Mouse (Mus musculus) heart, postnatal 10 days (tissue): ENCODE measurements around the gene Fam184b. TPM values are rescaled to one million over a fixed set of nuclear protein-coding genes. Genes with fewer than 3 reads are reported as not detected.
A peak's percentile ranks its signal among the peaks of the same experiment; 100 is the strongest.
"Not testable (repeated sequence)": the region's sequence is repeated elsewhere in the genome, so short reads cannot be mapped to it uniquely, and the experiment has no call there.

ENCODE experiments used
- DNase-seq, 2 experiments: peaks; one replicate each; pipeline ENCODE4 v3.0.0; 2021
- intact Hi-C: fragments of 180-260 bp; cut with DNase I; formaldehyde crosslinking; loops from one replicate; pipeline ENCODE4 v1.15.1; 2025
- total RNA-seq, 2 experiments: library from RNA; stranded (reverse); gene quantifications; 2 replicates each; pipeline ENCODE4 v1.2.3; 2021

The Fam184b gene
- under 1 TPM; 0.10 to 0.12 TPM for total RNA-seq

DNA sequence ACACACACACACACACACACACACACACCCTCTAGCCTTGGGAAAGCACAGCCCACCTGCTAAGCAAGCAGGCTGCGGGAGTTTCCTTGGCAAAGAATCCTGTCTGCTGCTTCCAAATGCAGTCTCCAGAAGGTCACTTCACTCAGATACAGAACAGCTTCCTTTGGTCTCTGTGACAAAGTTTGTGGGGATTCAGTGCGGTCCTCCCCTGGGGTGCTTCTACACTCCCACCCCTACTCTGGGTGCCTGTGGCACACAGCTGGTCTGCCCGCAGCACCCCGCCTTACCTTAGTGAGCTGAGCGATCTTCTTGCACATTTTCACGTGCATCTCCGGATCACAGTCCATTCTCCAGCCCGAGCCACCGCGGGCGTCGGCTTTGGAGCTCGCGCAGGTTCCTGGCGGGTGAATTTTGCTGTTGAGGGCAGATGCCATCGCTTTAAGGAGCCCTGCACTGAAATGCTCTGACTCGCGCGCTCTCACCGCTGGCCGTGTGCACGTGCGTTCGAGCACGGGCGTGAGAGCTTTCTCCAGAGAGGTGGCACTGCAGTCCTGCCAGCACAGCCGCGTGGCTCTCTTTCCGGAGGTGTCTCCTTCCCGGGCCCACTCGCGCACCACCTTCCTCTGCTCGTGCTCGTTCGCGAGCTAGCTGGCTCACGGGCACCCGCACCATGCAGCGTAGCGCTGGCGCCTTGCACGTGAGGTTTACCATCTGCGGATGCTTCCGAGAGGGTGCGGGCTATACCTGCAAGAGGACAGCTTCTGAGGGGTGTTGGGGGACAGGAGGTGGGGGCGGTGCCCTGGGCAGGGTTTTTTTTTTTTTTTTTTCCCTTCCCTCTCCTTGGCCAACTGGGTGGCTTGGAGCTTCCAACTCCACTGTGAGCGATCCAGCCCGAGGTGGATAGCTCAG lies at the start of gene Fam184b:
Gene Fam184b (minus strand): TSS at position 809 of the 909 bp plus-strand sequence.
- peak; percentile 11 to 18 for DNase-seq
- intact Hi-C loops = no loop called here

- intact Hi-C loops = no loop called here
- no peak for DNase-seq
These were observed 49.7 kb upstream of the Fam184b start for GRCm38 (mm10) chr5:45689152-45689551.

DNA sequence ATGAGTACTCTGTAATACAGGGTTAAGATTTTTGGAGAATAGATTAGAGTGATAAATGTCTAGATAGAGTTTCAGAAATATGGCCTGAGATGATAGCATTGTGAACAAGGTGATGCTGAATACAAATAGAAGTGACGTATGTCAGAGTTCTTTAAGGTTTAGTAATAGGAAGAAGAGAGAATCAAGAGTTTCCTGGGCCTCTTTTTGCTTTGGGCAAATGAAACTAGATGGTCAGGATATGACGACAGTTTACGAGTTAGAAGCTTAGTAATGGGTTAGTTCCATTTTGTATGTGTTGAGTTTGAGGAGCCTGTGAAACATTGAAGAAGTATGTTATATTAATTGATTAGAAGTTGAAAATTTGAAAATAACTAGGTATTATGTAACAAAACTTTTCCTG lies 46.8 kb upstream of the Fam184b start:
- intact Hi-C loops = no loop called here
- no peak for DNase-seq

DNA sequence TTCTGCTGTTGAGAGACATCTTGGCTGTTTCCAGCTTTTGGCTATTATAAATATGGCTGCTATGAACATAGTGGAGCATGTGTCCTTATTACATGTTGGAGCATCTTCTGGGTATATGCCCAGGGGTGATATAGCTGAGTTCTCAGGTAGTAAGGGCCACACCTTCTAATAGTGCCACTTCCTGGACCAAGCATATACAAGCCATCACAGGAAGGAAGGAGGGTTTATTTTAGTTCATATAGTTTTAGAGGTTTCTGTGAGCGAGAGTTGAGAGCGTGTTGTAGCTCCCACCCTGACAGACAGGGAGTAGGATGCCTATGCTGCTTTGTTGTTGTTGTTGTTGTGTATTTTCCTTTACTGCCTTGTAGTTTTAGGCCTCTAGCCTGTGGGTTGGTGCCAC lies 45.8 kb upstream of the Fam184b start:
- intact Hi-C loops = no loop called here
- no peak for DNase-seq

- no peak for DNase-seq
- intact Hi-C loops = no loop called here
These were observed 44.0 kb upstream of the Fam184b start for GRCm38 (mm10) chr5:45683388-45683787.

DNA sequence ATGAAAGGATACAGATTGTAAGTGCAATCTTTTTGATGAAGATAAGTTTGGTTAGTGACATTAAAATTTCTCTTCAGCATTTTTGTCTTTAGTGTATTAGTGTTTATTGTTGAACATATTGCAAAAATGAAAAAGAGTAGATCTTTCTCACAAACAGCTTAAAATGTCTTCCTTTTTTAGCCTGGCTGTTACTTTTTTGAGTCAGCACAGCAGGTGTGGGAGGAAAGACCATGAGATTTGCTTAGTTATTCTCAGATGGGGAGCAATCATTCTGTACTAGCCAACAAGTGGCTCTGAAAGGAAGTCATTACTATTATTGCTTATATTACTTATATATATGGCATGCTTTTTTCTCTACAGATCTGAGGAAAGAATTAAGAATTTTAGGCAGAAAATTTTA lies 40.5 kb upstream of the Fam184b start:
- intact Hi-C loops = loop anchor here (10.0 kb wide), 1 partner anchor 1455 kb away; the partner anchor contains the start of gene Tapt1

GRCm38 (mm10) chr5:45677639-45678038 lies 38.2 kb upstream of the Fam184b start:
- intact Hi-C loops = loop anchor here (10.0 kb wide), 1 partner anchor 1453 kb away; the partner anchor contains the start of gene Tapt1
- DNase-seq = no peak

More for the DNA sequence above, 40.5 kb upstream of the Fam184b start:
- DNase-seq = no peak

- intact Hi-C loops = loop anchor here (10.0 kb wide), 1 partner anchor 1450 kb away; the partner anchor contains the start of gene Tapt1
- DNase-seq = no peak
These were observed 35.6 kb upstream of the Fam184b start for GRCm38 (mm10) chr5:45675032-45675431.

DNA sequence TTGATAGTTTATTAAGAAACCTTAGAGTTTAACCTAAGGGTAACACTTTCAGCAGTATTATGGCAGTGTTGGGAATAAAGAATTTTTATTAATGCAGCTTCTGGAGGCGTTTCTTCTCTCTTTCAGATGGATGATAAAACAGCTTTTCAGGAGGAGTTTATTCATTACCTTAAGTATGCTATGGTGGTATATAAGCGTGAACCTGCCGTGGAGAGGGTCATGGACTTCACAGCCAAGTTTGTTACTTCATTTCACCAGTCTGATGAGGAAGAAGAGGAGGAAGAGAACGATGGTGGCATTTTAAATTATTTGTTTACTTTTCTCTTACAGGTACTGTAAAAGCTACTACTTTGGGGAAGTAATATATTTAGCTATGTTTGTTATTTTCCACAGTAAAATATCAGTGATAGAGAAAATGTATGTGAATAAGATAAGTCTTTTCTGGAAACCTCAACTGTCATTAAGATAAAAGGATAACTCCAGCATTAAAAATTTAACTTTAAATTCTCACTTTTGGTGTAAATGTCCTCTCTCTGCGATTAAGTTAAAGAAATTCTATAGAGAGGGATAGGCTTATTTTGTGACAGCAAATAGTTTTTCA lies 31.6 kb upstream of the Fam184b start:
- intact Hi-C loops = loop anchor here (5.0 to 10.0 kb wide), 2 partner anchors 179 to 1446 kb away; partner anchors contain the start of genes Lap3 and Tapt1

GRCm38 (mm10) chr5:45670280-45670670 lies 30.9 kb upstream of the Fam184b start:
- intact Hi-C loops = loop anchor here (5.0 to 10.0 kb wide), 2 partner anchors 178 to 1445 kb away; partner anchors contain the start of genes Lap3 and Tapt1
- DNase-seq = no peak

More for the DNA sequence above, 31.6 kb upstream of the Fam184b start:
- DNase-seq = no peak

GRCm38 (mm10) chr5:45669598-45670279 lies 30.3 kb upstream of the Fam184b start, which contains the start of gene Ncapg:
TSS of gene Ncapg (plus strand) at chr5:45669919.
- intact Hi-C loops = loop anchor here (1.0 to 10.0 kb wide), 6 partner anchors 135 to 1445 kb away; partner anchors contain the start of genes Lap3, Med28 and Tapt1
- peak; percentile 99 to 100 for DNase-seq

- DNase-seq = no peak
- intact Hi-C loops = loop anchor here (1.0 to 5.0 kb wide), 4 partner anchors 134 to 678 kb away; partner anchors contain the start of gene Med28
These were observed 29.8 kb upstream of the Fam184b start for GRCm38 (mm10) chr5:45669234-45669597.

- no peak for DNase-seq
- intact Hi-C loops = loop anchor here (1.0 to 5.0 kb wide), 4 partner anchors 134 to 678 kb away; partner anchors contain the start of gene Med28
These were observed 29.4 kb upstream of the Fam184b start for GRCm38 (mm10) chr5:45668831-45669230.

DNA sequence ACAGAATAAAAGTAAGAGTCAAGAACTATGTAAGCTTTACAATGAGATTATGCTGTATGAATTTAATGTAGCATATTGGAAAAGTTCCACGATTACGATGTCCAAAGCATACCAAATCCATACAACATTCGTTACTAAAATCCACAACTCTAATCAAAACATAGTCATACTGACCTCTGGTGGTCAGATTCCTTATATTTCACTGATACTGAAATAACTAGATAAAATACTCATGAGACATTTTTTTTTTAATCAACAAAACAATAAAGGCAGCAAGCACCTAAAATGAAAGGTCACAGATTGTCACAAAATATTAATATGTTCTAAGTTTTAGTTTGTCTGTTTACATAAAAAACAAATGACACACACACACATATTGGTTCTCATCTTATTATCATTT lies 28.9 kb upstream of the Fam184b start:
- intact Hi-C loops = loop anchor here (2.0 to 5.0 kb wide), 3 partner anchors 134 to 679 kb away; partner anchors contain the start of gene Med28
- DNase-seq = peak in 1 of 2 experiments; percentile 34

- intact Hi-C loops, DNase-seq: not testable (repeated sequence)
These were observed 19.0 kb upstream of the Fam184b start for GRCm38 (mm10) chr5:45658406-45658805.

DNA sequence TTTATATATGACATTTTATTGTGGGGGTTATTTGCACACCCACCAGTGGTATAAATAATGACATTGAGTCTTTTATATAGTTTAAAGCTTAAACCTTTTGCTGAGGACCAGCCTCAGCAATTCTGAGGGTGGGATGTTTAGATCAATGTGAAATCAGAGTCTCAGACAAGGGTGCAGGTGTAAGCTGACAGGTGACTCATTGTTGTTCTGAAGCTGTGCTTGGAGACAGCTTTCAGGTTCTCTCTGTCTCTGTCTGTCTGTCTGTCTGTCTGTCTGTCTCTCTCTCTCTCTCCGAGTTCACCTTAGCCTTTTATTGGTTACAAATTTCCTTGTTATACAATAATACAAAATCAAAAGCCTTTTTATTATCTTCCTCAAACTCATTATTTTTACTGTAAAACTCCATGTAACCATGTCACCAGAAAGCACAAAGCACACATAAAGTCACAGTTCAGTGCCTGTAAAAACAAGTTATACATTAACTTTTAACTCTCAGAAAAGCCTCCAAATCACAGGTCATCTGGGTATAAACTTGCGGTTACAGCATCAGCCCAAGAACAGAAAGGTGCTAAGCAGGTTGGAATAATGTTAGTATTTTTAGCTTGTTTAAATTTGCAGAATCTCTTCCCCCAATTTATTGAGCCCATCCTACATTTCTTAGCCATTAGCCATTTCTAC lies 11.8 kb upstream of the Fam184b start:
- DNase-seq = no peak
- intact Hi-C loops = no loop called here

DNA sequence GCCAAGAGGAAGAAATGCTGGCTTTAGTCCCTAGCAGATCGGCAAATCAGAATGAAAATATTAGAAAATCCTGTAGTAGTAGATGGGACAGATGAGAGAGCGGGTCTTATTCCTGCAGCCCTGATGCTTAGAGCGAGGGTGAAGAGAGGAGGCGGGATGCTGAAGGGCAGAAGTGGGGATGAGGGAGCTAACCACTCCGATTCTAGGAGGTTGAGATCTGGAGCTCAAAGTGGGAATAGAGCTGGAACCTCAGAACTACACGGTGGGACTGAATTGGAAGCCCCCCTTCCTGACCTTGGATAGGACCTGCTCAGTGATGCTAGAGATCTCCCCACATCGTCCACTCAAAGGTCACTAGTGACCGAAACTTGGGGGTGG lies 290 bp upstream of the Fam184b start:
- intact Hi-C loops = no loop called here
- DNase-seq = no peak

DNA sequence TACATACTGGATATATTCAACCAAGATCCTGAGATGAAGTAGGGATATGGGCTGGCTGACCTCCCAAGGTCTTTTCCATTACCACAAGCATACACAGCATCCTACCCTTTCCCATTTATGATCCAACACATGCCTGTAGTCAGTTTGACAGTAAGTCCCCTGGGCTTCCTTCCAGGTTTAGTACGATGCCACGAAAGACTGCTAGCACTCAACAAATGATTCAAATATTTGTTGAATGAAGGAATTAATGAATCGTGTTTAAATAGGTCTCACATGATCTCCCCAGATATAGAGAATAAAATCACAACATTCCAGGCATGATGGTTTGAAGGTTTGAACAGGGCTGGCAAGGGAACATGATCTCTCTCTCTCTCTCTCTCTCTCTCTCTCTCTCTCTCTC lies 1.0 kb downstream of the Fam184b start:
- DNase-seq = no peak
- intact Hi-C loops = no loop called here

DNA sequence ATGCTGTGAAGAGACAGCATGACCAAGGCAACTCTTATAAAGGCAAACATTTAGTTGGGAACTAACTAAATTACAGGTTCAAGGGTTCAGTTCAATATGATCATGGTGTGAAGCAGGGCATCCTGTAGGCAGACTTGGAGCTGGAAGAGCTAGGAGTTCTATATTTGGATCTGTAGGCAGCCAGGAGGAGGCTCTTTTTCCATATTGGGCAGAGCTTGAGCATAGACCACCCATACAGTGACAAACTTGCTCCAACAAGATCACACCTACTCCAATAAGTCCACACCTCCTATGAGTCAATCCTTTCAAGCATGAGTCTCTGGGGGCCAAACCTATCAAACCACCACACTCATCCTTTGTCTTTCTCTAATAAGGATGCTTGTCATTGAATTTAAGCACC lies 9.9 kb downstream of the Fam184b start:
- DNase-seq = no peak
- intact Hi-C loops = no loop called here

GRCm38 (mm10) chr5:45627771-45628170 lies 11.6 kb downstream of the Fam184b start:
- intact Hi-C loops = no loop called here
- DNase-seq = peak in 1 of 2 experiments; percentile 3
